Mouse (Mus musculus) adipocyte (in vitro differentiated cells): ENCODE results near the gene Nrtn.

Experiments
- DNase-seq: peaks from one replicate; pipeline ENCODE4 v3.0.0-alpha.2; 2016; ENCODE audit warnings: low spot score

Nrtn gene

DNA sequence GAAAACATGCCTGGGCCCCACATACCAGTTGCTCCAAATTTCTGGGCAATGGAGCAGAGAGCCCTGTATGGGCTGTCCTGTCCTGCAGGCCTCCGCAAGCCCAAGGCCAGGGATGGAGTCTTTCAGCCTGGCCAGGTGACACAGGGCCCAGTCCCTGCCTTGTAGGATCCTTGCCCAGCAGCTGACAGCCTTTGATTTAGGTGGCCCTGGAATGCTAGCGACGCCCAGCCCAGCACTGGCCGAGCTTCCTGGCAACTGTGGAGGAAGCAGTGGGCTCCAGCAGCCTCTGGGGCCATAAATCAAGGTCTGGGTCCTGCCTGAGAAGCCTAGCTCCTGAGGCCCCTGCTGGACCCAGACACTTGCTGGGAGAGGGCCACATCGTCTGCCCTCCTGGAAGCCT is 34.9 kb downstream of the Nrtn start:
- DNase-seq = no peak

DNA sequence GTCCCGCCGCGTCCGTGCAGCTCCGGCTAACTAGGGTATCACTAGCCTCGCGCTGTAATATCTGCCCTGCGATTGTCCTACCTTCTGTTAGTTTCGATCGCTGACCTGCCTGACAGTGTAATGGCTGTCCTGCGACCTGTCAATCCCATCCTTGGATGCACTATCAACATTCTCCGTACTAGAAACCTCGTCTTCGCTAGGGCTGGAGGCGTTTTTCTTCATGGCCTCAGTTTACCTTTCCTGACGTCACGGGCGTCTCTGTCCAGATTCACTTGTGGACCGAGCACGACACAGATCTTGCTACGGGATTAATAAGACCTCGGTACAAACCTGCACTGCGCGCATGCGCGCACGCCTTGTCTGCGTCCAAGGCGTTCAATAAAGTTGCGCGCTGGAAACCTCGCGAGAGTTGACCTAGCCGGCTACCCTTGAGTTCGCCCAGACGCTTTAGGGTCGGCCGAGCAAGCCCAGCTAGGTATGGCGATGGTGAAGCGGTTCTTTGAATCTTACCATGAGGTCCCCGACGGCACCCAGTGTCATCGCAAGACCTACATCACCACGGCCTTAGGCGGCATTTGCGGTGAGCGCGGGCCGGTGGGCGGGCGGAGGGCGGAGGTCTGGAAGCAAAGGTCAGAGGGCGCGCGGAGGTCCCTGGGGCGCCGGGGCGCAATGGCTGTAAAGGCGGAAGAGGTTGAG is 39.8 kb downstream of the Nrtn start, which contains the start of the genes Ndufa11 and Vmac:
Gene Ndufa11 (plus strand): TSS at position 405 of the 696 bp plus-strand sequence.
Gene Vmac (minus strand): TSS at position 660 of the 696 bp plus-strand sequence.
- DNase-seq = peak; percentile 98

DNA sequence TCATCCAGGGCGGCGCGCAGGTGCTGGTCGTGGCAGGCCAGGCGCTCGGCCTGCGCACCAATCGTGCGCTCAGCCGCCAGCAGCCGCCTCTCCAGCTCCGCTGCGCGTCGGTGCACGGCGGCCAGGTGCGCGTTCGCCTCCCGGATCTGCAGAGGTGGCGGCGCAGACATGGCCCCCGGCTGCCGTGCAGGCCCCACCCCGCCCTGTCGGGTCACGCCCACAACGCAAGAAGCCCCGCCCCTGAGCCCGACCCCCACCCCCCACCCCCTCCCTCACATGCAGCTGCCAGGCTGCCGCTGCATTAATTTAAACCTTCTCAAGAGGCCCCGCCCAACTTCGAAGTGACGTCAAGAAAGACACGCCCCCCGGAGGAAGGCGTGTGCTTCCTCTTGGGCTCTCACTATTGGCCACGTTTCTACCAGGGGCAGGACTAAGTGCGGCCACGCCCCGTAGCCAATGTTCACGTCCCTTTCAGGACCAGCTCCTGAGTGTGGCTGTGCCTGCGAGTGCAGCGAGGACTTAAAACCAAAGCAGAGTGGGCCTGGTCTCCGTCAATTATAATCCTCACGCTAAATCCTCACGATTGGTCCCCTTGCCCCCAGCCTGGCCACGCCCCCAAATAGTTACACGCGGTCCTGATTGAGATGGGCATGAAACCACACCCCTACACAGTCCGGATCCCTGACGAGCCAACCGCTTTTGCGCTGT is 40.5 kb downstream of the Nrtn start:
- DNase-seq = peak; percentile 100

DNA sequence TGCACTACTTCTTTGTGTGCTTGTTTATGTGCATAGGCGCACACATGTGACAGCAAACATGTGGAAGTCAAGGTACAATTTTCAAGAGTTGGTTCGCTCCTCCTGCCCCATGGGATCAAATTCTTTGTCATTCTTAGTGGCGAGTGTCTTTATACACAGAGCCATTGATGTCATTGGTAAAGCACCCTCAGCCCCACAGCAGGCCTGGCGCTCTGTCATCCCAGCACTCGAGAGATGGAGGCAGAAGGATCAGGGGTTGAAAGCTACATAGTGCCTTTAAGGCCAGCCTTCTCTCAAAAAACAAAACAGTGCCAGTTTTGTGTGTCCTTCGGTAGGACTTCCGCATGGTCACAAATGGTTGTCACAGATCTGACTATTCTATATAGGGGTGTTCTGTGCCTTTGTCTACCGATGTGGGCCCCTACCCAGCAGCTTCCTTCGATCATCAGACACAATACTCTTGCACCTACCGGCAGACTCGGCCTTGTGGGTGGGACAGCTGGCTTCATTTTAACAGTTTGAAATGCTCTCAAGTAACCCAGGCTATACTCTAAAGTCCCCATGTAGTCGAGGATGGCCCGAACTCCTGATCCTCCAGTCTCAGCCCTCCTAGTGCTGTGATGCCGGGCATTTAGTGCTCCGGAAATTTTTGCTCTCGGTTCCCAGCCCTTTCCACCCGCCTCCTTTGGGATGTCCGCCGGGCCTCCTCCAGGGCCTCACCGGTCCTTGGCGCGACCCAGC is 41.2 kb downstream of the Nrtn start:
- DNase-seq = peak; percentile 27

DNA sequence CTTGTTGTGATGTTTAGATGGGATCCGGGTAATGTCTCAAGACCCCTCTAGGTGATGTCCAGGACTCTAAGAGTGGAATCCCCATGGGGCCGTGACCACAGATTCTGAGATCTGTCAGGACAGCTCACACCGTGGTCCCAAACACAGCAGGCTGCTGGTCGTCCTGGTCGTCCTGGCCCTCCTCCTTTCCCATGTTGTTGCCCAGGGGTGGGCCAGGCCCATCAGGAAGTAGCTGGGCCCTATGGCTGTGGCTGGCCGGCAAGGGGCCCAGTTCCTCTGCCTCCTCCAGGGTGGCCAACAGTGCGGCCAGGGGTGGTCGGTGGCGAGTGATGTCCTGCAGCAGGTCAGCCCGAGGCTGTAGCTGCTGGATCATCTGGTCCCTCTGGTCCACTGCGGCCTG is 42.0 kb downstream of the Nrtn start:
- DNase-seq = no peak

- no peak for DNase-seq
These were observed 47.6 kb downstream of the Nrtn start for GRCm38 (mm10) chr17:56709708-56710107.

DNA sequence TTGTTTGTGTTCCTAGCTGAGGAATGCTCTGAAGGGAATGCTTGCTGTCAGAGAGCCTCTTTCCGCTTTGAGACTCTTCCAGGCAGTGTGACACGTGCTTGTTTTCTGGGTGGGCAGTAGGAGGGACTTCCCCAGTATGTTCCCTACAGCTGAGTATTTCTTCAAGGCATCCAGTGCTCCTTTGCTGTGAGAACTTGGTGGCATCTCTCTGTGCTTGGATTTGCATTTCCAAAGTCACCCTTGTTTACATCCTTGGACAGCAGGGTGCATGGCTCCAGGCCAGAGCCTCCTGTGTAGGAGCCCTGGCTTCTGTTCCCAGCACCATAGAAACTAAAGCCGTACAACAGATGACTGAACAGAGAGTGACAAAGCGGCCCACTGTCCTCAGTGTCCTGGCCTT is 48.6 kb downstream of the Nrtn start:
- DNase-seq = no peak

GRCm38 (mm10) chr17:56706515-56706914 is 50.8 kb downstream of the Nrtn start:
- no peak for DNase-seq

GRCm38 (mm10) chr17:56703038-56703437 is 54.3 kb downstream of the Nrtn start:
- DNase-seq = no peak
